Mouse (Mus musculus): ENCODE results near the gene Cacnb3. TPM values are rescaled to one million over a fixed set of nuclear protein-coding genes. Genes with fewer than 3 reads are reported as not detected.

The Cacnb3 gene
- not detected for polyA plus RNA-seq (2014; fragmentation: Illumina TruSeq; extraction: RNeasy Lipid Tissue Mini Kit (QIAGEN cat#74804); ENCODE audit: low read depth, low replicate concordance)

GRCm38 (mm10) chr15:98630540-98630939, at the start of gene Cacnb3:
Gene Cacnb3 (plus strand): TSS chr15:98630840.

GRCm38 (mm10) chr15:98609331-98610130, 21.1 kb upstream of the Cacnb3 start, which contains the start of gene Adcy6:
Gene Adcy6 (minus strand): TSS chr15:98610076.

DNA sequence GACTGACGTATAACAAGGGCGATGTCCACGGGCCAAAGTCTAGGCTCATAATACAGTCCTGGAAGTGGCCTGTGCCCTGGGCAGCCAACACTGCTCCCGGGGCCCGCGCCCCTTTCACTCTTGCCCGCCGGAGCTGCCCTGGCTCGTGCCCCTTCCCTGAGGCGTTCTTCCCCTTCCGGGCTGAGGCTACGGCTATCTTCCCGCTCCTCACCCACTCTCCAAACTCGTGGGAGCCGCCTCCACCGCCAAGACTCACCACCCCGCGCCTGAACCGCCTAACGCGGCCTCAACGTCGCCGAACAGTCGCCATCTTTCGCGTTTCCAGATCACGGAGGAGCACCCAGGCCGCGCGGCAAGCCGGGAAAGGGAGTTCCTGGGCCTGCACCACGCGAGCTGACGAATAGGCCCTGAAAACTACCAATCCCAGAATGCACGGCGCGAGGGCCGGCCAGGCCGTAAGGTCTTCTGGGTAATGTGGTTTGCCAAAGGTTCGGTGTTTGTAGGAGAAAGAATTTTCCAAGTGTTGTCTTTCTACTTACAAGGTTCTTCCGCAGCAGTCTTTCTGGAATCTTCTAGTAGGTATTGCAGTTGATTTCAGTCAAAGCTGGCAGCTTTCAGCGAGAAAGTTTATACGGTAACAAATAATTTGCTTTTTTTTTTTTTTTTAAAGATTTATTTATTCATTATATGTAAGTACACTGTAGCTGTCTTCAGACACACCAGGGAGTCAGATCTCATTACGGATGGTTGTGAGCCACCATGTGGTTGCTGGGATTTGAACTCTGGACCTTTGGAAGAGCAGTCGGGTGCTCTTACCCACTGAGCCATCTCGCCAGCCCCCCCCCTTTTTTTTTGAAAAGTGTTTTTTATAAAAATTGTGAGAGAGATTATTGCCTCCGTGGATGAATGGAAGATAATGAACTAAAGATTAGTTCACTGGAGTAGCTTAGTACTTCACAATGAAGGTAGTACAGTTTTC, 32.2 kb downstream of the Cacnb3 start, which contains the start of gene Ddx23:
TSS of gene Ddx23 (minus strand) at position 328 of the 979 bp plus-strand sequence.

GRCm38 (mm10) chr15:98676940-98677728, 46.5 kb downstream of the Cacnb3 start, which contains the start of gene Rnd1:
Gene Rnd1 (minus strand): TSS chr15:98677461.

Other genes starting within 250 kb of the Cacnb3 start
- not detected for gene Olfr283, start 249.9 kb upstream of the Cacnb3 start, polyA plus RNA-seq (2014; fragmentation: Illumina TruSeq; extraction: RNeasy Lipid Tissue Mini Kit (QIAGEN cat#74804); ENCODE audit: low read depth, low replicate concordance)
- gene Olfr282, start 199.6 kb upstream of the Cacnb3 start, polyA plus RNA-seq (2014; fragmentation: Illumina TruSeq; extraction: RNeasy Lipid Tissue Mini Kit (QIAGEN cat#74804); ENCODE audit: low read depth, low replicate concordance), result not detected
- not detected for gene Olfr281, start 178.3 kb upstream of the Cacnb3 start, polyA plus RNA-seq (2014; fragmentation: Illumina TruSeq; extraction: RNeasy Lipid Tissue Mini Kit (QIAGEN cat#74804); ENCODE audit: low read depth, low replicate concordance)
- not detected for gene OR5BS1P, start 160.9 kb upstream of the Cacnb3 start, polyA plus RNA-seq (2014; fragmentation: Illumina TruSeq; extraction: RNeasy Lipid Tissue Mini Kit (QIAGEN cat#74804); ENCODE audit: low read depth, low replicate concordance)
- gene Lalba, start 148.1 kb upstream of the Cacnb3 start, polyA plus RNA-seq (2014; fragmentation: Illumina TruSeq; extraction: RNeasy Lipid Tissue Mini Kit (QIAGEN cat#74804); ENCODE audit: low read depth, low replicate concordance), result not detected
- gene Olfr279, start 138.4 kb upstream of the Cacnb3 start, polyA plus RNA-seq (2014; fragmentation: Illumina TruSeq; extraction: RNeasy Lipid Tissue Mini Kit (QIAGEN cat#74804); ENCODE audit: low read depth, low replicate concordance), result not detected
- 23.9 TPM for gene Kansl2, start 96.6 kb upstream of the Cacnb3 start, polyA plus RNA-seq (2014; fragmentation: Illumina TruSeq; extraction: RNeasy Lipid Tissue Mini Kit (QIAGEN cat#74804); ENCODE audit: low read depth, low replicate concordance)
- gene Ccnt1, start 59.9 kb upstream of the Cacnb3 start, polyA plus RNA-seq (2014; fragmentation: Illumina TruSeq; extraction: RNeasy Lipid Tissue Mini Kit (QIAGEN cat#74804); ENCODE audit: low read depth, low replicate concordance), result 50.1 TPM
- gene 4930415O20Rik, start 59.8 kb upstream of the Cacnb3 start, polyA plus RNA-seq (2014; fragmentation: Illumina TruSeq; extraction: RNeasy Lipid Tissue Mini Kit (QIAGEN cat#74804); ENCODE audit: low read depth, low replicate concordance), result 141 TPM
- gene Adcy6, start 20.8 kb upstream of the Cacnb3 start, polyA plus RNA-seq (2014; fragmentation: Illumina TruSeq; extraction: RNeasy Lipid Tissue Mini Kit (QIAGEN cat#74804); ENCODE audit: low read depth, low replicate concordance), result 1.2 TPM
- gene Ddx23, start 32.1 kb downstream of the Cacnb3 start, polyA plus RNA-seq (2014; fragmentation: Illumina TruSeq; extraction: RNeasy Lipid Tissue Mini Kit (QIAGEN cat#74804); ENCODE audit: low read depth, low replicate concordance), result 2.1 TPM
- not detected for gene Rnd1, start 46.6 kb downstream of the Cacnb3 start, polyA plus RNA-seq (2014; fragmentation: Illumina TruSeq; extraction: RNeasy Lipid Tissue Mini Kit (QIAGEN cat#74804); ENCODE audit: low read depth, low replicate concordance)
- 127 TPM for gene Ccdc65, start 77.4 kb downstream of the Cacnb3 start, polyA plus RNA-seq (2014; fragmentation: Illumina TruSeq; extraction: RNeasy Lipid Tissue Mini Kit (QIAGEN cat#74804); ENCODE audit: low read depth, low replicate concordance)
- gene Fkbp11, start 97.4 kb downstream of the Cacnb3 start, polyA plus RNA-seq (2014; fragmentation: Illumina TruSeq; extraction: RNeasy Lipid Tissue Mini Kit (QIAGEN cat#74804); ENCODE audit: low read depth, low replicate concordance), result not detected
- gene Arf3, start 132.4 kb downstream of the Cacnb3 start, polyA plus RNA-seq (2014; fragmentation: Illumina TruSeq; extraction: RNeasy Lipid Tissue Mini Kit (QIAGEN cat#74804); ENCODE audit: low read depth, low replicate concordance), result 19.6 TPM
- gene Wnt10b, start 147.3 kb downstream of the Cacnb3 start, polyA plus RNA-seq (2014; fragmentation: Illumina TruSeq; extraction: RNeasy Lipid Tissue Mini Kit (QIAGEN cat#74804); ENCODE audit: low read depth, low replicate concordance), result 0.20 TPM
- gene Wnt1, start 159.0 kb downstream of the Cacnb3 start, polyA plus RNA-seq (2014; fragmentation: Illumina TruSeq; extraction: RNeasy Lipid Tissue Mini Kit (QIAGEN cat#74804); ENCODE audit: low read depth, low replicate concordance), result not detected
- not detected for gene Ddn, start 178.7 kb downstream of the Cacnb3 start, polyA plus RNA-seq (2014; fragmentation: Illumina TruSeq; extraction: RNeasy Lipid Tissue Mini Kit (QIAGEN cat#74804); ENCODE audit: low read depth, low replicate concordance)
- gene Prkag1, start 200.7 kb downstream of the Cacnb3 start, polyA plus RNA-seq (2014; fragmentation: Illumina TruSeq; extraction: RNeasy Lipid Tissue Mini Kit (QIAGEN cat#74804); ENCODE audit: low read depth, low replicate concordance), result 17.5 TPM
- gene Kmt2d, start 240.4 kb downstream of the Cacnb3 start, polyA plus RNA-seq (2014; fragmentation: Illumina TruSeq; extraction: RNeasy Lipid Tissue Mini Kit (QIAGEN cat#74804); ENCODE audit: low read depth, low replicate concordance), result 2.5 TPM